Mouse (Mus musculus) limb, embryonic 13.5 days (tissue): ENCODE measurements around the gene Nrde2. TPM values are rescaled to one million over a fixed set of nuclear protein-coding genes. Genes with fewer than 3 reads are reported as not detected.

Experiments used
- ATAC-seq: fragments of 200-750 bp; cut with Nextera tagmentation; 2 replicates; pipeline ENCODE4 v1.8.0; 2017; ENCODE audit warnings: low read depth, moderate number of reproducible peaks, moderate TSS enrichment; ENCODE audit not compliant: low FRiP score
- H3K27ac ChIP-seq: fragments of 300-500 bp; sonication (generic); 2 replicates; pipeline ENCODE4 v1.5.1; 2015; ENCODE audit warnings: inconsistent platforms, mild to moderate bottlenecking, moderate library complexity
- H3K27me3 ChIP-seq: fragments of 300-500 bp; sonication (generic); 2 replicates; pipeline ENCODE4 v1.6.1; 2015; ENCODE audit warnings: mild to moderate bottlenecking, inconsistent platforms
- H3K36me3 ChIP-seq: fragments of 300-500 bp; sonication (generic); 2 replicates; pipeline ENCODE4 v1.6.1; 2015; ENCODE audit warnings: inconsistent platforms, mild to moderate bottlenecking, moderate library complexity
- H3K4me1 ChIP-seq: fragments of 300-500 bp; sonication (generic); 2 replicates; pipeline ENCODE4 v1.6.1; 2015; ENCODE audit warnings: inconsistent platforms
- H3K4me2 ChIP-seq: fragments of 300-500 bp; sonication (generic); replicated peaks from 2 replicates; pipeline ENCODE4 v1.6.1; 2015; ENCODE audit warnings: inconsistent platforms, mild to moderate bottlenecking, moderate library complexity
- H3K4me3 ChIP-seq: fragments of 300-500 bp; sonication (generic); 2 replicates; pipeline ENCODE4 v1.5.1; 2015; ENCODE audit warnings: moderate library complexity, mild to moderate bottlenecking, inconsistent platforms
- H3K9ac ChIP-seq: fragments of 300-500 bp; sonication (generic); 2 replicates; pipeline ENCODE4 v1.6.1; 2015; ENCODE audit warnings: mild to moderate bottlenecking, inconsistent platforms
- H3K9me3 ChIP-seq: fragments of 300-500 bp; sonication (generic); 2 replicates; pipeline ENCODE4 v1.6.1; 2016; ENCODE audit warnings: inconsistent platforms
- WGBS: fragments of 180-500 bp; shearing (Covaris S2); methylation state at CpG from one replicate; pipeline ENCODE4 v1.1.7; 2015; 5-methylcytosine and 5-hydroxymethylcytosine counted together
- polyA plus RNA-seq: library from polyadenylated mRNA; unstranded; fragments of >200 nt; fragmentation: Nextera tagmentation; extraction: Ambion mirVana; gene quantifications from 2 replicates; pipeline ENCODE4 v1.2.1, GENCODE M21; 2015

Gene Nrde2
- polyA plus RNA-seq, 1 experiment from 2014 or later = 15.2 TPM

DNA sequence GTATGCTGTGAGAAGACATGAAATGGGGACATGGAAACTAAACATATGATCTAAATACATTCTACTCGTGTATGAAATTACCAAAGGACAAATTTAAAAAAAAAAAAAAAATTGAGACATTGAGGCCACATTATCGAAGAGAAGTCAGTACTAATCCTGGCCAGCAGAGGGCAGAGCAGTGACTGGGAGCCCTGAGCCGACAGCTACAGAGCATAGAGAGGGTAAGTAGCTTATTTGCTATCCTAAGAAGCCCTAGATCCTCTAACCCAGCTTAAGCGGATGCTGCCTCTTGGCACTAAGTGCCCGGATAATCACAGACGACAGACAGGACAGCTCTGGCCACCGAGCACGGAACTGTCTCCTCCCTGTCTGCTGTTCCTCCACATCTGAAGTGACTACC is 27.8 kb downstream of the Nrde2 start:
- Histone ChIP-seq H3K9ac (no peak overlapping the region), H3K9me3 (no peaks in the 10 kb centered on the region), H3K27ac (no peak overlapping the region), H3K4me3 (no peak overlapping the region), H3K36me3 (peaks cover 85% of the 10 kb centered on the region), H3K4me2 (no peak overlapping the region), H3K27me3 (no peaks in the 10 kb centered on the region), H3K4me1 (peaks cover 14% of the 10 kb centered on the region)
- no peak for ATAC-seq
- 51% methylated on average over 8 of the region's 8 CpGs for WGBS

DNA sequence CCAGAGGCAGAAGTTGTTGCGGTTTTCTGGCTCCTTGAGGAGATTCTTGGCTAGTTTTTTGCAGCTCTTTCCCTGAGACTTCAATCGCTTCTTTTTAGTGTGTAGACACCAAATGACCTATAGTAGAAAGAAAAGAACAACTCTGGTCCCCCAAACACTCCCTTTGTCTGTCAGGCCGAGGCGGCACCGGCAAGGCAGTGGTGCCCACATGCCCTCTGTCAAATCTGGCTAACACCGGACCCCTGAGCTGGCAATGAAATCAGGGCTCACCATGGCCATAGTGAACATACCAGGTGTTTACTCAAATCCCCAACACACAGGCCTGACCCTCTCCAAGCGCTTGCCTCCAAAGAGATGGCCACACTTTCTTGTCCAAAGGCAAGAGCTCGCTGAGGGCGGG is 28.3 kb downstream of the Nrde2 start:
- WGBS = 94% methylated on average over 9 of the region's 9 CpGs
- no peak for ATAC-seq
- Histone ChIP-seq H3K36me3 (peaks cover 85% of the 10 kb centered on the region), H3K4me1 (peaks cover 14% of the 10 kb centered on the region), H3K4me3 (no peak overlapping the region), H3K9me3 (no peaks in the 10 kb centered on the region), H3K27ac (no peak overlapping the region), H3K9ac (no peak overlapping the region), H3K27me3 (no peaks in the 10 kb centered on the region), H3K4me2 (no peak overlapping the region)

DNA sequence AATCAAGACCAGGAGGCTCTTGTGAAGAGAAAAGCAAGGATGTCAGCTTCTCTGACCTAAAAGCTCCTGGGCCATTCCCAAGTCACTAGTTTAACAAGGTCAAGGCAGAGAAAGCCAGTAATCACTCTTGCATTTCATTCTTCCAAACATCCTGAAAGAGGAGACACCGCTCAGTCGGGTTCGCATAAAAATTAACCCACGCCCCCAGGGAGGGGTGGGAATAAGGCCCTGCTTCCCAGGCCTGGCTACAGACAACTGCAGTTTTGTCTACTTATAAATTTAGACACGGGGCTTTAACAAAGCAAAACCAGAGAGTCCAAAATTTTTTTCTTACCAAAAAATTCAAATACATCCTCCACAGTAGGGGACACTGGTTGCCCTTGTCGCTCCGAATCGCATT is 30.5 kb downstream of the Nrde2 start:
- Histone ChIP-seq H3K27me3 (no peaks in the 10 kb centered on the region), H3K4me3 (no peak overlapping the region), H3K9ac (0 out of 2 replicates have a peak overlapping the region, but pooled peaks have one; percentile 8), H3K27ac (no peak overlapping the region), H3K4me1 (peaks cover 14% of the 10 kb centered on the region), H3K9me3 (no peaks in the 10 kb centered on the region), H3K36me3 (peaks cover 89% of the 10 kb centered on the region), H3K4me2 (no peak overlapping the region)
- no peak for ATAC-seq
- 67% methylated on average over 8 of the region's 8 CpGs for WGBS

DNA sequence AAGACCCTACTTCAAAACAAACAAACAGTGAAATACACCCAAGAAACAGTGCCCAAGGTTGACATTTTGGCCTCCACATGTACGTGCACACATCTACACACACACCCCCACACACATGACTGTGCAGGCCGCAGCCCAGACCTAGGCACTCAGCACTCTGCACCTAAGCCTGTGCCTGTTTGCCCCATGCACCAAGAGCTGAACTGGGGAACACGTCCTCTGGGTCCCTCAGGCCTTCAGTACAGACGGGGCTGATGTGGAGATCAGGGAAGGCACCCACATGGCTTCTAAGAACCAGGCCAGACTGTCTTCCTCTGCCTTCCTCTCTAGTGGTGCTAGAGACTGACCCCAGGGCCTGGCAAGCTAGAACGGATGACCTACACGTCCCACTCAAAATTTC is 30.9 kb downstream of the Nrde2 start:
- H3K4me1 ChIP-seq = peaks cover 14% of the 10 kb centered on the region
- H3K4me3 ChIP-seq = no peak overlapping the region
- no peak overlapping the region for H3K4me2 ChIP-seq
- peak overlapping the region; percentile 6; the same call in 1 of the 2 replicates for H3K27ac ChIP-seq
- H3K9ac ChIP-seq = 0 out of 2 replicates have a peak overlapping the region, but pooled peaks have one; percentile 8
- H3K9me3 ChIP-seq = no peaks in the 10 kb centered on the region
- ATAC-seq = no peak
- peaks cover 89% of the 10 kb centered on the region for H3K36me3 ChIP-seq
- no peaks in the 10 kb centered on the region for H3K27me3 ChIP-seq
- 61% methylated on average over 6 of the region's 6 CpGs for WGBS

DNA sequence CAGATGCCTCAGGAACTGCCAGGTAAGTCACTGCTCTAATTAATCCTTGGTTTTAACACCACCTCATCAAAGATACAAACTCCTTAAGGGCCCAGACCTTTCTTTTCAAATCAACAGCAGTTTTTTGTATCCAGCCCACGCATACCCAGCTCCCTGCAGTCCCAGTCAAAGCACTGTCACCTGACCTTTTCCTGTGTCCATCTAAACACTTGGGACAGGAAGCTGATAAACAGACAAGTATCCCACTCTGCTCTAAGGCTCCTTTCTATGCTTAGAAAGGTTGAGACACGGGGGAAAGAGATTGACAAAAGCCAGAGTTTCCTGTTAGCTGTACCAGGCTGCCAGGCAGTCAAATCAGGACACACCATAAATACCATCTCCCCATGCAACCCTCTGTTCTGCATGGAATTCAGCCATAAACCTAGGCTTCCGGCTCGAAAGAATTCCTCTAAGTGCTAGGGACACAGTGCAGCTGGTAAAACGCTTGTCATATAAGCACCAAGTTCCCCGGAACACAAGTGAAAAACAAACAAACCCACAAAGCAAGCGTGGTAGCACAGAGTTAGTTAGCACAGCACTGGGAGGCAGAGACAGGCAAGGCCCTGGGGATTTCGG is 31.5 kb downstream of the Nrde2 start:
- Histone ChIP-seq H3K9ac (no peak overlapping the region), H3K27me3 (no peaks in the 10 kb centered on the region), H3K36me3 (peaks cover 89% of the 10 kb centered on the region), H3K4me2 (no peak overlapping the region), H3K4me1 (peaks cover 14% of the 10 kb centered on the region), H3K27ac (no peak overlapping the region; the same call in 1 of the 2 replicates), H3K9me3 (no peaks in the 10 kb centered on the region), H3K4me3 (no peak overlapping the region)
- WGBS = 24% methylated on average over 8 of the region's 8 CpGs
- no peak for ATAC-seq

DNA sequence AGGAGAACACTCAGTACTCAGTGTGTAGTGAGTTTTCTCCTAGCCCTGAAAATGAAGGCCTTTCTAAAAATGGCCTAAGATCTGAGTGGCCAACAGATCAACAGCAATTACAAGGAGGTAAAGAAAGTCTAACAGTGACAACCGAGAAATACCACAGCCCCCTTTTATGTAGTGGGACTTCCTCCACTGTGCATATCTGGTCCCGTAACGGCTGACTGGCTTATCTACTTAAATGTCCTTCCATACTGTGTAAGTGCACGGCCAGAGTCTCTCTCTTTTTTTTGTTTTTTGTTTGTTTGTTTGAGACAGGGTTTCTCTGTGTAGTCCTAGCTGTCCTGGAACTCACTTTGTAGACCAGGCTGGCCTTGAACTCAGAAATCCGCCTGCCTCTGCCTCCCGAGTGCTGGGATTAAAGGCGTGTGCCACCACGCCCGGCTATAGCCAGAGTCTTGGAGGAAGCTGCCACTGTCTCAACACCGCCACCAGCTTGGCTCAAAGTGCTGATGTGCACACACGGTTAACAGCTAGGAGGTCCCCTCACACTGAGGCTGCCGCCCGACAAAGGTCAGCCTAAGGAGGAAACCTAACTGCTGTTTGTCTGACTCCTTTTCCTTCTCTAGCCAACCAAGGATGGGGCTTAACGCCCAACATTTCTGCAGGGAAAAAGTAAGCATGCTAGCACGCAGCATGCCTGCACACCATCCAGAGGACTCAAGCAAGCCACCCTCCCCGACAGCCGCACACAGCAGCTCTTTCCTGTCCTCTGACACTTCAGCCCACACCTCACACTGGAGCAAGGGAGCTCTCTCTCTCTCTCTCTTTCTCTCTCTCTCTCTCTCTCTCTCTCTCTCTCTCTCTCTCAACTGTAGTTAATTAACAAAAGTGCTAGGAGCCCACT is 32.2 kb downstream of the Nrde2 start:
- peaks cover 14% of the 10 kb centered on the region for H3K4me1 ChIP-seq
- no peak overlapping the region; the same call in 1 of the 2 replicates for H3K27ac ChIP-seq
- H3K36me3 ChIP-seq = peaks cover 88% of the 10 kb centered on the region
- no peaks in the 10 kb centered on the region for H3K27me3 ChIP-seq
- H3K4me2 ChIP-seq = no peak overlapping the region
- ATAC-seq = no peak
- H3K9me3 ChIP-seq = no peaks in the 10 kb centered on the region
- H3K9ac ChIP-seq = no peak overlapping the region
- WGBS = 69% methylated on average over 17 of the region's 17 CpGs
- H3K4me3 ChIP-seq = no peak overlapping the region

DNA sequence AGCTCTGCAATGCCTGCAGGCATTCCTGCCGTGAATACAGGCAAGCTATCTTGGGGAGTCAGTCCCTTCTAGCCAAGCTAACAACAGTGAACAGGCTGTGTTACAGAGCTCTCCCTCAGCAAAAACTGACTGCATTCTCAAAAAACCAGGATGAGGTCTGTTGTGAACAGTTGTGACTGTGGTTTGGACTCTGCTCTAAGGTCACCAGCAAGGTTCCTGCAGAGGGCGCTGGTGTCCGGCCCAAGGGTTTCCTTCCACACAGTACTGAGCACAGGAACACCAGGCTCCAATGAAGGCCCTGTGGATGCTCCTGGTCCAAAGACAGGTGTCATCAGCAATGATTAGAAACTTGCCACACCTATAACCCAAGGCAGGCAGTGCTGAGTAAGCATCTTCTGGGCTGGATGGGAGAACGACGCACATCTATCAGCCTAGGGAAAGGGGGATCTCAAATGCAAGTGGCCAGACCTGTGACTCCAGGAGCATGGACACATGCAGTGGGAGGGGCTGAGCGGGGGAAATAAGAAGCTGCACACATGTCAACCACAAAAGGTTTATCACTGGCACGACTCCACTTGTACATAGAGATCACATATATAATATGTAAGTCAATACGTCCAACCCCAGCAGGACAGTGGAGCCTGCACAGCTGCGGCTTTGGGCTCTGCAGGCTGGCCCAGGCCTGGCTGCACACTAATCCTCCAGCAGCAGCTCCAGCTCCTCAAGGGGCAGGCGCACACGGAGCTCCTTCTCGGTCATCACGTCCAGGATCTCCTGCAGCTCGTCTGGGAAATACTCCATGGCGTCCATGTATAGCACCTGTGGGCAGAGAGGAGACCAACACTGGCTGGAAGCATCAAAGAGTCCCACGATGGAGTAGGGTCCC is 34.3 kb downstream of the Nrde2 start:
- Histone ChIP-seq H3K9me3 (no peaks in the 10 kb centered on the region), H3K36me3 (peaks cover 90% of the 10 kb centered on the region), H3K27ac (no peak overlapping the region), H3K4me3 (no peak overlapping the region), H3K4me1 (peaks cover 14% of the 10 kb centered on the region), H3K4me2 (no peak overlapping the region), H3K27me3 (no peaks in the 10 kb centered on the region), H3K9ac (no peak overlapping the region)
- 74% methylated on average over 16 of the region's 16 CpGs for WGBS
- peak; percentile 74 for ATAC-seq

DNA sequence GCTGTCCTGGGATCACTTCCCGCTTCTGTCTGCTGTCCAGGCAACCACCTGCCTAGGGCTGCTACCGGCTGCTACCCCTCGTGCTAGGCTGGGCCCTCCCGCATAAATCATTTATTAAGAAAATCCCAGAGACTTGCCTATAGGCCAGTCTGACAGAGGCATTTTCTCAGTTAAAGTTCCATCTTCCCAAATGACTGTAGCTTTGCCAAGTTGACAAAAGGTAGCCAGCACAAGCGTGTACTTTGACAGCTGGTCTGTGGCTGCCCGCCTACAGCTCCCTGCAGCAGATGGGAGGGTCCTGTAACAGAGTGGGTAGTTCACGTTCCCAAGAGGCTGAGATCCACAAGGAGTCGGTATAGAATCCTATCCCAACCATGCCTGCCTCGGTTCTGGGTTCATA is 36.0 kb downstream of the Nrde2 start:
- H3K9me3 ChIP-seq = no peaks in the 10 kb centered on the region
- no peak for ATAC-seq
- H3K27me3 ChIP-seq = no peaks in the 10 kb centered on the region
- peaks cover 9% of the 10 kb centered on the region for H3K4me1 ChIP-seq
- H3K4me3 ChIP-seq = no peak overlapping the region
- H3K36me3 ChIP-seq = peaks cover 90% of the 10 kb centered on the region
- no peak overlapping the region for H3K9ac ChIP-seq
- H3K4me2 ChIP-seq = no peak overlapping the region
- no peak overlapping the region for H3K27ac ChIP-seq
- WGBS = 85% methylated on average over 9 of the region's 9 CpGs

DNA sequence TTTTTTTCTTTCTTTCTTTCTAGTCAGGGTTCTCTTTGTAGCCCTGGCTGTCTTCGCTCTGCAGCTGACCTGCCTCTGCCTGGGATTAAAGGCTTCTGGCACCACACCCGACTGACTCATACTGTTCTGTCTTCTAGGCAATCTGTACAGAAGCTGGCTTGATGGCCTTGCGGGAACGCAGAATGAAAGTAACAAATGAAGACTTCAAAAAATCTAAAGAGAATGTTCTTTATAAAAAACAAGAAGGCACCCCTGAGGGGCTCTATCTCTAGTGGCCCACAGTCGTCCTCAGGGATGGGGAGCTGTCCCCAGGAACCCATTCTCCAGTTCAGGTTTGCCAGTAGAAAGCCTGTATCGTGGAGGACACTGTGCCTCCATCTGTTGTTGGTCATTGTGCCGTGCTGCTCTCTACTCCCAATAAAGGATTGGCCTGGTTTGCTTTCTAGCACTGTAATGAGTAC is 36.5 kb downstream of the Nrde2 start:
- peaks cover 91% of the 10 kb centered on the region for H3K36me3 ChIP-seq
- no peak overlapping the region for H3K9ac ChIP-seq
- ATAC-seq = no peak
- no peak overlapping the region for H3K4me3 ChIP-seq
- H3K27me3 ChIP-seq = no peaks in the 10 kb centered on the region
- no peaks in the 10 kb centered on the region for H3K9me3 ChIP-seq
- peaks cover 3% of the 10 kb centered on the region for H3K4me1 ChIP-seq
- H3K4me2 ChIP-seq = no peak overlapping the region
- no peak overlapping the region for H3K27ac ChIP-seq
- WGBS = 83% methylated on average over 7 of the region's 7 CpGs

DNA sequence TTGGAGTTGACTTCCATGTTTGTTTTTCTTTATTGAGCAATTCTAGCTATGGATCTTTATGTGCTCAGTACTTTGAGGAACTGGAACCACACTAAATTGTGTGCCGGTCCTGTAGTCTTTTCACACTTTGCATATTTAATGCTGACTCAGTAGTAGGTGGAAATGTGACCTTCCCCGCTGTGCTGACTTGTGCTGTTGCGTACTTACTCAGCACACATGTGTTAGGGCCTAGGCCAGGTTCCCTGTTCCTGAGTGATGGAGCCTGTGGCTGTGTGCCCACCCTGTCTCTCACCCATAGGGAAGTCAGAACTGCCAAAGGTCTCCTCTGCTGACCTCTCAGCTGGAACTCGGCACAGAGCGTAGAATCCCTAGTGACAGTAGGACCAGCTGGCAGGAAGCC is 43.5 kb downstream of the Nrde2 start:
- Histone ChIP-seq H3K27ac (no peak overlapping the region), H3K9ac (no peak overlapping the region), H3K9me3 (no peaks in the 10 kb centered on the region), H3K4me1 (peaks cover 6% of the 10 kb centered on the region), H3K27me3 (no peaks in the 10 kb centered on the region), H3K36me3 (peaks cover 91% of the 10 kb centered on the region), H3K4me3 (no peak overlapping the region), H3K4me2 (no peak overlapping the region)
- 95% methylated on average over 5 of the region's 5 CpGs for WGBS
- no peak for ATAC-seq

DNA sequence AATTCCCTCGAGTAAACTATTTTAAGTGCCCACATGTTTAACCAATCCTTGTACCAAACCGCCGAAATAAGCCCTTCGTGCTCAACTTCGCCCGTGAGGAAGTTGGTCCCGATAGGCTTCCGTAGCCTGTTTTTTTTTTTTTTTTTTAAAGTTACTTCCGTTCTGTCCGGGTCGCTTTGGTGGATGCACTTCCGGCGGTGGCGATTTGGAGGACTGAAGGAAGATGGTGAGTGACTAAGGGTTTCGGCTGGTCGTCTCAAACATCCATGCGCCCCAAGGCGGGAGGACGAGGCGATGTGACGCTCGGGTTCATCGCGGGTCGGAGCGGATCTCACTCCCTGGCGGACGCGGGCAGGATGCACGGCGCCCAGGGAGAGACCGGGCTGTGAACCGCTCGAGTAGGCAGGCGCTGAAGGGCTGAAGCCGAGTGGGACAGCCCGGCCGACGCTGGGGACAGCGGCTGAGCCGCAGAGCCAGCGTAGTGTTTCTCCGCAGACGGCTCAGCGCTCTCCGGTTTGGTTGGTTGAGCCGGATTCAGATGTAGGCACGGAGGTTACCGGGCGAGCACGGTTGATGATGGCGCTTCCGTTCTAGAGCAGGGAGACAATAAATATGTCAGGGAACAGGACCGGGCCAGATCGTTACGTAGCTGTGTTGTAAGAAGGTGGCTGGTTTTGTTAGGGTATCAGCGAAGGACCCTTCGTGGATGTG is 49.3 kb downstream of the Nrde2 start, which contains the start of gene Psmc1:
Gene Psmc1 (plus strand): TSS at position 169 of the 711 bp plus-strand sequence.
- Histone ChIP-seq H3K4me1 (peaks cover 10% of the 10 kb centered on the region), H3K27ac (peak within 1 kb of the TSS; percentile 87), H3K36me3 (peaks cover 33% of the 10 kb centered on the region), H3K4me2 (peak within 1 kb of the TSS; percentile 89), H3K4me3 (peak within 1 kb of the TSS; percentile 99), H3K9ac (peak within 1 kb of the TSS; percentile 98), H3K27me3 (no peaks in the 10 kb centered on the region), H3K9me3 (no peaks in the 10 kb centered on the region)
- peak; percentile 79 for ATAC-seq
- 0% methylated on average over 58 of the region's 58 CpGs for whole genome bisulfite sequencing
